Mouse (Mus musculus) thymus, postnatal 10 days (tissue): ENCODE measurements around the gene Ror1.

Experiments
- DNase-seq, 2 experiments: peaks; one replicate each; pipeline ENCODE4 v3.0.0; 2021; ENCODE audit warnings: low spot score in 2 of 2

Gene Ror1

DNA sequence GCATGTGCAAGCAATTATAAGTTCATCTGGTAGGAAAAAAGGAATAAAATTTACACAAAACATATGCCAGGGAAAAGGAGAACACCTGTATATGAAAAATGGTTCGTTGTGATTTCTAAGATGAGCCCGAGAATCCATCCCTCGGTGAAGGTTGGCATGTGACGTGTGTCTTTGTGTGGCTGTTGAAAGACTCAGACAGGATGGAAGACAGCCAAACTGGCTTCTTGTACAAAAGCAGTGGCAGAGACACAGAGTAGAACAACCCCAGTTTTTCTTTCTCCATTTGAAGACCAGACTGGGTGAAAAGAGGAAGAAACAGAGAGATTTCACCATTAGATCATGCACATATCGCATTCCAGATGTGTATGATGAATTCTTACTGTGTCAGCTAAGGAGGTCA is 62.8 kb downstream of the Ror1 start:
- no peak for DNase-seq

DNA sequence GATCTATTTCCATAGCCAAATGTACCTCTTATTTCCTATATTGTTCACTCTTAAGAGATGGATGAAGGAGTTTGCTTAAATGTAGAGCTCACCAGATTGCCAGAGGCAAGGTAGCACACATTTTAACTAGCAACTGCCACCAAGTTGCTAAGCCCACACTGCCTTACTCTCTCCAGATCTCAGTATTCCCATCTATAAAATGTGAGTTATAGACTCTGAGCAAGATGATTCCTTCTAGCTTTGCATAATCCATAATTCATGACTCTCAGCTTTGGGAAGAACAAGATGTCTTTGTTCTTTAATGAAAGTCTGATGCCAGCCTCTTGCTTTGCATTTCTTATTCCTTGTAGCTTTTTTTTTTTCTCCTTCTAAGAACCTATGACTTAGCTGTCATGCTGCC is 64.6 kb downstream of the Ror1 start:
- no peak for DNase-seq

DNA sequence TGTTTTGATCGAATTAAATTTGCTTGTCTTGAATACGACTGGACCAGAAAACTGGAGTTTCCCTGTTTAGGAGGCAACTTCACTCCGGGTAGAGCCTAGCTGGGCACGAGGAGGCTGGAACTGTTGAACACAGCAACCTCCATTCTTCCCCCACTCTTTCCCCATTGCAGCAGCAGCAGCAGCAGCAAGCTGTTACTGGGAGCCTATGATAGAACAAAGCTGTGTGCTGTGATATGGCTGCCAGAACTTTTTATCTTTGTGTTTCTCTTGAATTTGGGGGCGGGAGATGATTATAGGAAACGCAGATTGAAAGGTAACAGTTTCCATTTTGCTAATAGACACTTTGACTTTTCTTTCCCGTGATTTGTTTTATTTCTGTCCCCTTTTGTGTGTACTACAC is 70.2 kb downstream of the Ror1 start:
- DNase-seq = no peak

DNA sequence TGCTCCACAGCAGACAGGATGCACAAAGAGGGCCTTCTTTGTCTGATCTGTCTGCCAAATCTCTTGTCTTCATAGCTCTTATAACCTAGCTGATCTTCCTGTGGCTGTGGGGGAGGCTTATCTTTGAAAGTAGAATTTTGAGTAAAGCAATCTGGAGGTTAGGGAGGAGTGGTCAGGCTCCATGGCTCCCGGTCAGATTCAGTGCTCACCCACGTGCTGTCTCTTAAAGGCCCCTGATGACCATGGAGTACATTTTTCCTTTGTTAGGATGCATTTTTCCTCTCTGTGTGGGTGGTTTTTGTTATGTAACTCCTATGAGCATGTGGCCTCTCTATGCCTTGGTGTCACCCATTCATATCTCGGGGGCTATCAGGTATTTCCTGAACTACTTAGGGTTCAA is 71.3 kb downstream of the Ror1 start:
- no peak for DNase-seq

DNA sequence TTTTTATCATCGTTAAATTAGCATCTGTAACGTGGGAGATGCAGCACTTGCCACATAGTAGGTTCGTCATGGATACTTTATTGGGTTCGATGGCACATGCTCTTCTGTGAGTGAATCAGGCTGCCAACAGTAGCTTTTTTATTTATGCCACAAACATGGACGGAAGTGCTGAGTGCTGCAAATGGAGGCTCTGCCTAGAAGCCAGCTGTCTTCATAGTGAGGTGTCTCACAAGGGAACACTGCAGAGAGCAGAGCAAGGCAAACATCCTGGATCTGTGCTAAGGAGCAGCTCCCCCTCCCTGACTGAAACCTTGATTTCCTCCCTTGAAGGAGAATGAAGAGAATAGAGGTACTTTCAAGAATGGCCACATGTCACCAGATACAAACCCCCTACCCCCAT is 74.1 kb downstream of the Ror1 start:
- DNase-seq = no peak

DNA sequence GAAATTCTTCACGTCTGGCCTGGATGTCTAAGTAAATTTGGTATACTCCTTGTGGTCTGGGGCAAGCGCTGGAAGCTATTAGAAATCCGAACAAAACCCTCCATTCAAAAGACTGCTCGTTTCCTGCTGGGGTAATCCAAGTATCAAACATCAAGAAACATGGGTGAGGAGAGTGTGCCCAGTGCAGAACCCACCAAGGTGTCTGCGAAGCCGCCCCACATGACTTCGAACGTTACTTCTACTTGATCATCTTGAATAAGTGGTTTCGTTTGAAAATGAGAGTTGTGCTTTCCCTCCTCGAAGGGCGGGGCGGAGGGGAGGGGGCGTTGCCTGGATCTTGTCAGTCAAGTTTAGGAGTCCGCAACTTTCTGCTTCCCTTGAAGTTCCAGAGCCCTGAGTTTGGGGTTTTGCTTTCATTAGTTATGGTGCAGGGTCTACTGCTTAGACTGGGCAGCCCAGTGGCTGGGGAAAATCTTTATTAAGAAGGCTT is 74.6 kb downstream of the Ror1 start:
- DNase-seq = no peak

DNA sequence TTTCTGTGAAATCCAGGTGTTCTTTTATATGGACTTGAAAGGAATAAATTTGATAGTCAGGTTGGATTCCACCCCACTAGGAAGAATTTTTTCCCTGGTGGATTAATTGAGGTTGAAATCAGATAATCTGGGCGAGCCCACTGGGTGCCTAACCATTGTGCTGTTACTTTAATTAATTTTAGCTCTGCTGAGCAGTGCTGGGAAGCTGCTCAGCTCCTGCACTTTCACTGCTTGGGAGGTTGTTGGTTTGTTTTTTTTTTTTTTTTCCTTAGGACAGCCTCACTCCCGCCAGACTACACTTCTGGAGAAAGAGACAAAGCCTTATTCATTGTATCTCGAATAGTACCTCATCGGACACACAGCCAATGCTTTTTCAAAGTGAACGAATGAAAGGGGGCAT is 75.2 kb downstream of the Ror1 start:
- no peak for DNase-seq

DNA sequence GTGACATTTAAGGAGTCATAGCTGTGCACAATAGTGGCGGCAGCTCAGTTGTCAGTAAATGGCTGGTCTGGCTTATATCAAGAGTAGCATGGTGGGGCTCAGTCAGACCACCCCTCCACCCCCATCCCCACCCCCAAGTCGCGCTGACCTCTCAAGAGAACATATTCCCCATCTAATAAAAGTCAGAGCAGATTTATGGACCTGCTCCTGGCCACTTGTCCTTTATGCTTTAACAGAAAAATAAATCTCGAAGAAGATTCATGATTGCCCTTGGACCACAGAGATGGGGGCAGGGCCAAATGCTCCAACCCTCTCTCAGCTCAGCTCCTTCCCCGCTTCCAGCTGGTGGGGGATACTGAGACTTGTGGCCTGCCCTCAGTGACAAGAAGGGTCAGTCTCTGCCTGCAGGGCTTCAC is 75.9 kb downstream of the Ror1 start:
- DNase-seq = no peak

DNA sequence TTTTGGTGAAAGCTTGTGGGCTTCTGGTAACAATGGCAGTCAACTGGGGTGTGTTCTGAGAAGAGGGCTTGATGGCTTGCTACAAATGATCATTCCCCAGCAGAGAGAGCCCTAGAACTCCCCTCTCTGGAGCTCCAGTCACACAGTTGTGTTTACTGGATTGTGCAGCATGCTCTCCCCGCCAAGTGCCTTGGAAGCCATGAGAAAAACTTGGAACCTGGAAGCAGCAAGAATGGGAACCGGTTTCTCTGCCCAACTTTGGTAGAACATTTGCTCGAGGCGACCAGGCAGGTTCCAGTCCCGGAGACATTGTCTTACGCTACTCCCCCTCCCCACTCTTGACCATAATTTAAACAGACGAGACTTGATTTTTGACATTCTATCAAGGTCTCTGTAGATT is 80.0 kb downstream of the Ror1 start:
- DNase-seq = no peak

DNA sequence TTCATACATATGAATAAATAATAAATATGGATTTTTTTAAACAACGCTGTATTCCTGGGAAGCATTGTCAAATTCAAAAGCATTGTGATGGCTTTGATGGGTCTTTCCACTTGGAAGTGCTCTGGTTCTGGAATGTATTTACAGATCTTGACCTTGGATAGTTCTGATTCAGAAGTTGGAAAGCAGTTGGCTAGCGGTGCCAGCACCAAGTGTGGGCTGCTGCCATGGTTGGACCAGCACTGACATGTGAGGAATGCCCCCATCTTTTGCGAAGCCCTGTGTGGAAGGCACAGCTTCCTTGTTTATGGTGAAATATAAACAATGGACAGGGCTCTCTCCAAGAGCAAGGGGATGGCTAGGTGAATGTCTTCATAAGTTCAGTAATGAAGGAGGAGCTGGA is 82.7 kb downstream of the Ror1 start:
- DNase-seq = no peak

DNA sequence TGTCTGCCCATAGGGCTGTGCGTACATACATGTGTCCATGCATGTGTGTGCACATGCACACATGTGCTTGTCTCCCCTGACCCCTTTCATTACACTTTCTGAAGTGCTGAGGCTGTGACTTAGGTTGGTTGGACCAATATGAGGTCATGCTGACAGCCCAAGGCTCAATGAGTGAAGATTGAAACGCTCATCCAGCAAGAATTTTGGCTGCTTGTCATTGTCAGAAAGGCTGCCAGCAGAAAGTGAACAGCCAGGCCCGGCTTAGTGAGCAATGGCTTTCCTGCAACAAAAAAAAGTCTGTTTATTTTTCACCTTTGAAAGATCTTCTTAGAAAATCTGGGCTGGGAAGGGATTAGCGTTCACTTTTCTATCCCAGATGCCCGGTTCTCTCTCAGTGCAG is 86.1 kb downstream of the Ror1 start:
- DNase-seq = no peak

DNA sequence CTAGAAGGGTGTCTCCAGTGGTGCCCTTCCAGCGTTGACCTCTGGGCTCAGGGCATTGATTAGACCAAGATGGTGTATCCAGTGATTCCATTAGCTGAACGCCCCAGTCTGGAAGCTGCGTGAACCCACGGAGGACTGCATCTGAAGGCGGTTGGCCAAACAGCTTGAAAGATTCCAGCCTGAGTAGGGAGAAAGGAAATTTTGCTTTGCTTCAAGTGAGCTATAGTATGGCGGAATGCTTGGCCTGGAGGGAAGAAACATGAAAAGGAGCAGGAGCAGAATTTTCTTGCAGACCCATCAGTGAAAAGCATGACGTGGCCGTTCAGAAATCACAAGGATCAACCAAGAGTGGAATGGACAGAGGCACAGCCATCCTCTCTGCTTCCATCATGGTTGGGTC is 91.2 kb downstream of the Ror1 start:
- DNase-seq = no peak

DNA sequence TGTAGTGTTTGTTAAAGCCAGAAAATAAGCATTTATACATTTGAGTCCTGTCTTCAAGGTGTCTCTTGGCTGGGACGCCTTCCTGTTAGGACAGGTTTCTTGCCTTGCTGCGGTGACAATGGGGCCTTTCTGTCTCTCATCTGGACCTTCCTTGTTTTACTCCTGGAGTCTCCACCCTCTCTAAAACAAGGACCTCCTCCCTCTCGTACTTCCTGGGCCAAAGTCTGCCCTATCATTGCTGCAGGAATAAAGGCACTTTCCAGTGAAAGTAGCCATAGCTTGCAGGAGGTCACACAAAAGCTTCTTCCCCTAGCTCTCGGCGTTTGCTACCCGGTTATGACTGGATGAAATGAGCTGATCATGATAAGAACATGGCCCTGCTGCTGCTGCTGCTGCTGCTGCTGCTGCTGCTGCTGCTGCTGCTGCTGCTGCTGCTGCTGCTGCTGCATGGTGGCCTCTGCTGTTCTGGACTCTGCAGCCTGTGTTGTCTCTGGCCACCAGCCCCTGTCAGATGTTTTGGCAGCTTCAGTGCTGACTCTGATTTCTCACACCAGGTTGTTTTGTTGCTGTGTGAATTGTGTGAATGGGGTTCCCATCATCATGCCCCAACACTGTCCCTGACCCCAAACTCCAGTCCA is 92.1 kb downstream of the Ror1 start:
- no peak for DNase-seq

DNA sequence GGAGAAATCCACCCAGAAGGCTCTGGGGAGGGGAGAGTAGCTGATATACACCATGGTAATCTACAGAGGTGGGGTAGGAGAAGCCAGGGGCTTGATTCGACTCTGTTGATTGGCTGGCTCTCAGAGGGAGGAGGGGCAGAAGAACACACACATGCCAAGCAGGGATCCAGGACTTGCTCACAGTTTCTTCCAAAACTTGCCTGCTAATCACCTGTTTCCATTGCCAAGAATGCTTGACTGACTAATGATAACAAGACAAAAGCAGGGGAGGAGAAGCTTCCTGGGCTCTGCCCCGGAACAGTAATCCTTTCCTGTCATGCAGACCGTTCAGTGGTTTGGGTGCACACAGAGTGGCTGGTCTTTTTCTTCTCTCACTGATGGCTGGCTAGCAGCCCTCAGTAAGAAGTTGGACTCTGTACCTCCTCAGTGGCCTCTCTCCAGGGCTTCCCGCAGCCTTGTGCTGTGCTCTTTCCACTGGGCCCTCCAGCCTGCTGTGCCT is 92.7 kb downstream of the Ror1 start:
- DNase-seq = no peak

DNA sequence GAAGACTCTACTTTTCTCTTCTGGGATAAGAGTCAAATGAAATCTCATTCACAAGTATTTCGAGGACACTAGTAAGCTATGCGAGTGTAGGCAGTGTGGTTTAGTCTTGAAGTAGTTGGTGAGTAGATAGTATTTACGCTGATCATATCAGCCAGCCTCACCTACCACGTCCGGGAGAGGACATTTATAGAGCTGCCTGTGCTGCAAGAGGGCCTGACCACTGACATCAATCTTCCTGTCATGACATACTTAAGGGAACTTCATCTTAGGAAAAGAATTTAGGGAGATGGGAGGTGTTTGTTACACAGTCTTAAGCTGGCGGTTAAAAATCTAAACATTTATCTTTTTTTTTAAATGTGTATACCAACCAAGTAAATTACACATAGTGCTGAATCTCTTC is 95.9 kb downstream of the Ror1 start:
- no peak for DNase-seq

DNA sequence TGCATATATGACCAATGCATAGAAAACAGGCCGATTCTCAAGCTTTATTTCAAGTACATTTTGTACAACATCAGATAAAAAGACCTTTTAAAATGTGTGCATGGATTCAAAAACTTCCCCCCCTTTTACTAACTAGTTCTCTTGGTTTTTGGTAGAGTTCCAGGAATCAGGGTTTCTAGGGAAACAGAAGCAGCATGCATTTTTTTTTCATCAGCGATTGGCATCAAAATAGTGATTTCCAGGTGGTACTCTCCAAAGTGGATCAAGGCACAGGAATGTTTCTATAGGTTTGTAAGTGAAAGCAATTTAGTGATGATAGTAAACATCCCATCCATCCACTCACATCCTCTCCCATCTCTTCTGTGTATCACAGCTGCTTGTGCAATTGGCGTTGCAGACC is 98.5 kb downstream of the Ror1 start:
- no peak for DNase-seq

DNA sequence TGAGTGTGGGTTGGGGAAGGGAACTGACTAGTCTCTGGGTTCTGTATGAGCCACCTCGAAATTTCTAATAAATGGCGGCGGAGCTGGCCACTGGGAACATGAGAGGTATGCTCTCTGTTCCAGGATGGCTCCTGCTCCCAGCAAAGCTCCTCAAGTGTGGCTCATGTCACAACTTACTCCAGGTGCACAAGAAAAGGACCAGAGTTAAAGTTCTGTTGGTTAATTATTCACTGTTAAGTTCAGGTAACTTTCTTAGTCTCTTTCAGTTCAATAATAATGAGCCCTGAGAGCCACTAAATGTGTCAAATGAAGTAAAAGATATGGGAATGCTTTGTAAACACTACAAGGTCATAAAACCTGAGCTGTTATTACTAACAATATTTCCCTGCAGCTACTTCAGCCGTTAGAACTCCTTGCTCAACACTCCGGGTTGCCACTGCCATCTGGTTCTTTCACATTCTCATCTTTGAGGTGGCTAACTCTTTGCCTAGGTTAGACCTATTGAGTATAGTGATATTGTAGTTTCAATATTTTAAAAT is 100.7 kb downstream of the Ror1 start:
- DNase-seq = no peak

DNA sequence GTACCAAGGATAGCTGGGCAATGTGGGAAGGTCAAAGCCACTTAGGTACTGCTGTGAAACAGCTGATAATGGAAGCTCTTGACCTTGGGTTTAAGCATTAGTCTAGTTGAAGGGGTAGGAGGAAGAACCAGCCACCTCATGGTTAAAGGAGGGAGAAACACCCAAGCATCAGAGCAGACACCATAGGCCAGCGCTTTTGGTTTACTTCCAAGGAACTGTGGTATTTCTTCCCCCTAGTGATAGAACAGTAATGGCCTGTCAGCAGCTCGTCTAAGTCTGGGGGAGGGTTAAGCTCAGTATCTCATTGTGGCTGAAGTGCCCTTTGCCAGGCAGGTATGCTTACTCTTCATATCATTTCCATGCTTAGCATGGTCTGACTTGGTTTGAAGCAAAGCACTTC is 102.7 kb downstream of the Ror1 start:
- DNase-seq = no peak

DNA sequence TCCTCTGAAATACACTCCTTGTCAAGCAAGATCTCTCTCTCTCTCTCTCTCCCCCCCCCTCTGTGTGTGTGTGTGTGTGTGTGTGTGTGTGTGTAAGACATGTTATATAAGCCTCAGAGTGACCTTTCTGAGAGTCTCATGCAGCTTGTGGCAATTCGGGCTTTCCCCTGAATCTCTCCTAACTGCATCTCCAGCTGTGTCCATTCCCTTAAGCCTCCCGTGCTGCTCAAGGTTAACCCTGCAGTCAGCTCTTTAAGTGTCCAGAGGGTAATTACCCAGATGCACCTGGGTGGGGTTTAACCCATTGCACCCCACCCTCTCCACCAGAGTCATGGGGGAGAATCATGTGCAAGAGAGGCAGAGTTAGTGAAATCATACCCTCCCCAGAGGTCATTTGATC is 105.7 kb downstream of the Ror1 start:
- no peak for DNase-seq

DNA sequence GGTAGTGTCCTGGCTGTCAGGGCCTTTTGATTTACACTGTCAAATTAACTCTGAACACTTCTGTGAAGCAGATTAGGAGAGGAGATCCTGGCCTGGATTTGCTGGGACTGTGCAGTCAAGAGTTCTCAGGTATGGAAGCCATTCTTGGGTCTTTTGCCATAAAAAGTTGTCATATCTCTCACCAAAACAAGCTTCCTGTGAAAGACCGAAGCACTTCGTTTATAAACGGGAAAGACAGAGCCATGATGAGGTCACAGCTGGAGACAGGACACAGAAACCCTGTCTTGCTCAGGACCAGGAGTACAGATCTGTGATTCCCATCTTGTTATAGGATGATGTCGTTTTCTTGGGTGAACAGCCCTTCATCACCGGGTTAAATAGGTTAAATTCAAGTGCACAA is 107.5 kb downstream of the Ror1 start:
- DNase-seq = no peak

DNA sequence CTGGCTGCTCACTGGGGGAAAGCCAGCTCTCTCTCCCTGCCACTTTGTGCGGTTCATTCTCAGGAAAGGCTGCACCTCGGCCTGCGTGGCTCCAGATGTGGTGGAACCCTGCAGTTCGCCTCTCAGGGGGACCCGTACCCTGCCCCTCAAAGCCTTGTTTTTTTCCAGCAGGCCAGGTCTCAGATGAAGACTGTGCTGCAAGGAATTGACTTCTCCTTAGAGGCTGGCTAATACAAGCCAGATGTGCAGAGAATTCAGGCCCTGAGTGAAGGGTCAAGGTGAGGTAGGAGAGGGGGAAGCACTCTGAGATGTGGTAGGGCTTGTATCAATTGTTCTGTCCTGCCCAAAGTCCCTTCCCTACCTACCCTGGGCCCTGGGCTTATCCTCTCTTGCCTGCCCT is 108.1 kb downstream of the Ror1 start:
- DNase-seq = no peak

DNA sequence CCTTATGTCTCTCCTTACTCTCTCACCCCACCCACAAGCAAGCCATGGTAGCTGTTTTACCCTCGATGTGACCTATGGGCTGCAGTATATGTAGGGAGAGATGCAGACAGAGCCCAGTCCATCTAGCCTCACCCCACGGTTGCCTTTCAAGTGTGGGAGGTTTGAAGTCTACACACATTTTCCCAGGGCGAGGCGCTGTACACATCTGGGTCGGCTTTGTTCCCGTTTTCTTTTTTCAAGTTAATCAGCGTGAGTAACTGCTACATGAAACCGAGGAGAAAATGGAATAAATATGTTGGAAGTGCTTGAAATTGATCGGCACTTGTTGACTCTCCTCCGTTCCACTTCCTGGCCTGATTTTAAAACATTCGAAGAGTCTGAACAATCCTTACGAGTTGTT is 108.8 kb downstream of the Ror1 start:
- DNase-seq = no peak

DNA sequence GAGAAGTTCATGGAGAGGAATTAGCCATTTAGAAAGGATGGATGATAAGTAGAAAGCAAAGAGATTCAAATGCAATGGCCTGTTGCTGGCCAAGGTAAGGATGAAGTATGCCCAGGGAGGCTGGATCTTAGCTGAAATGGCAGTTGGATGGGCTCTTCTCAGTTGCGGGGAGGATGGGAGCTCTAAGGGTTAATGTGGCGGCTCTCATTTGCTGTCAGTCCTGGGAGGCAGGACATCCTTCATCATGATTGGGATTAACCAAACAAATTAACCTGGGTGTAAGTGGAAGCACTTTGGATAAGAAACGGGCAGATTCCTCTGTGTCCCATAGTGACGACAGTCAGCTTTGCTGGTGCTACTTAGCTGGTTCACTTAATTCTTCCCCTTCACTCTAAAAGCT is 112.5 kb downstream of the Ror1 start:
- no peak for DNase-seq

DNA sequence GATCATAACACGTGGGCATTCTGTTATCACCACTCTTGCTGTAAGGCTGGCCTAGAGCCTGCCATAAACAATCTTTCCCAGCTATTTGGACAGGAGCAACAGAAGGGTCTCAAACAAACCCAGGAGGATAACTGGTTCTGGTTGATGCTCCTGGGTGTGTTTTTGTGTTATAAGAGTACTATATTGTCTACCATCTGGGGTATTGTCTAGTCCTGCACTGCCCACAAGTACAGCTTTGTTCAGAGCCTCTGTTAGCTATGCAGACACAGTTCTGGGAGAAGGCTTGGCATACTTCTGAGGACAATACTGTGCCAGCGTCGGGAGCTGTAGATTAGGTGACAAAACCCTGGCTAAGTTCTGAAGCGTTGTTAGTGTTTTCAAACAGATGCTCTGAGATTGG is 113.5 kb downstream of the Ror1 start:
- DNase-seq = no peak
